Mouse (Mus musculus) 3T3-L1 (cell line): ENCODE data around the gene Immp2l.
A peak's percentile ranks its signal among the peaks of the same experiment; 100 is the strongest.

ENCODE experiments used
- DNase-seq: peaks from one replicate; pipeline ENCODE4 v3.0.0-alpha.2; 2015; ENCODE audit warnings: low read depth, low spot score

Gene Immp2l

GRCm38 (mm10) chr12:41047085-41047766 lies 23.3 kb downstream of the Immp2l start:
- DNase-seq: no peak

- no peak for DNase-seq
Measured at GRCm38 (mm10) chr12:41050945-41051344, 27.1 kb downstream of the Immp2l start.

DNA sequence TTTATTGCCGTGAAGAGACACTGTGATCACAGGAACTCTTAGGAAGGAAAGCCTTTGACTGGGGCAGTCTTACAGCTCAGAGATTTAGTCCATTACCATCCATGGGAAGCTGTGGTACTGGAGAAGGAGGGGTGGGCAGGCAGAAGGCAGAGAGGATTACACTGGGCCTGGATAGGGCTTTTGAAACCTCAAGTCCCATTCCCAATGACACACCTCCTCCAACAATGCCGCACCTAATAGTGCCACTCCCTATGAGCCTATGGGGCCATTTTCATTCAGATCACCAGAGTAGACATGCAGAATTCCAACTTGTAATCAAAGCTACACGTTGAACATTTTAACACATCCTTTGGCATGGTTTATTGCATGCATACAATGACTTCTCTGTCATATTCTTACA lies 29.0 kb downstream of the Immp2l start:
- DNase-seq: no peak

GRCm38 (mm10) chr12:41054006-41054791 lies 30.3 kb downstream of the Immp2l start:
- DNase-seq: no peak

- no peak for DNase-seq
Measured at GRCm38 (mm10) chr12:41055941-41056340, 32.1 kb downstream of the Immp2l start.

- DNase-seq: no peak
Measured at GRCm38 (mm10) chr12:41063281-41063680, 39.4 kb downstream of the Immp2l start.

DNA sequence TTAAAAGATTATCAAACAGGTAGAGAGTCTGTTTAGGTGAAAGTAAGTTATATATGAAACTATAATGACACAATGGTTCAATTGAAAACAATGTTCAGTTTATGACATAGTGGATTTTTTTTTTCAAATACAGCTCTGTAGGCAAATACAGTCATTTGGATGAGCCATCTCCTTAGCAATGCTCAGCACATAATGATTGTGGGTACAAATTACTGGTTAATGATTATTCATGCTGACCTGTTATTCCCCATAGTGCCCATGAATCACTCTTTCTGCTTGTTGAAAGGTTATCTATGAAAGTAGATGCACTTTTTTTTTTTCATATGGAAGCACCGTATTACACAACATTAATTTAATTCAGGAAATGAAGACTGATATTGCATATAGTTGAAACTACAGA lies 58.0 kb downstream of the Immp2l start:
- DNase-seq: no peak

DNA sequence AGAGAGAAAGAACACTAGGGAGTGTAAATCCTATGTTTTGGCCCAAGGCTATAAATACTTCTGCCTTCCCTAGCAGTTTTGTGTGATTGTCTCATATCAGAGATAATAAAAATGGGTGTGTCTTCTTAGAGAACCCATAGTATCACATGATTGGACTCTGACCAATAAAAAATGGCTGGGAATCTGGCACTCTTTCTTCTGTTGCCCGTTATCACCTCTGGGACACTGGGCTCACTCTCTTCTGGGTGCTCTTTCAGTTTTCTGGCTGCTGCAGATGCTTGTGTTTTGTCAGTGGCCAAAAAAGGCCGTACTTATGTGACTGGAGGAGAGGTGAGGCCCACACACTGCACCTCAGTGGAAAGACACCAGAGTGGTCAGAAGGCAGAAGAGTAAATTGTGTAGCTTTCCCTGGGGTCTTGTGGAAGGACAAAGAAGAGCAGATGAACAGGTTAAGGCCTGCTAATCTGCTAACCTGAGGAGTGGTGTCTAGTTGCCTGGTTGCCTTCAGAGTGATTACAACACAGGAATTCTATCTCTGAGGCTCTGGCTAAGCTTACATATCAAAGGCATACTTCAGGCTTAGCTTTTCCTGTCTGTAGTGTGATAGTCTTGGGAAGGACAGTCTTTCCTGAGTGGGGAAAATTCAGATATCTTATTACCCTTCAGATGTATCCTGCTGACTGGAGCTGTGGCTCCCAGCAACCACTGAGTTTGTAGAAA lies 60.6 kb downstream of the Immp2l start:
- DNase-seq: peak; percentile 1

- peak; percentile 67 for DNase-seq
Measured at GRCm38 (mm10) chr12:41089931-41090366, 66.1 kb downstream of the Immp2l start.

DNA sequence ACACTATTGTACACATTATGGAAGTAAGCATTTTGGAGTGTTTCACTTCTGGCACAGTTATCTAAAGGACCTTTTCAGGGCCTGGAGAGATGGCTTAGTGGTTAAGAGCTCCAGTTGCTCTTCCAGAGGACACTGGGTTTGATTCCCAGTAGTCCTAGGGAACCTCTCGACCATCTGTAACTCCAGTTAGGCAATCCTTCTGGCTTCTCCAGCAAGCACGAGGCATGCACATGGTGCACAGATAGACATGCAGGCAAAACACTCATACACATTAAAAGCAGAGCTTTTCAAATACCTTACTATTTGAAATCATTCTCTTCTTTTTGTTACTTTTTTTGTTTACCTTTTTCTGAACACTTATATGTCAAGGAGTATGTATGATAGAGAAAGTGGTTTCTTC lies 66.9 kb downstream of the Immp2l start:
- peak; percentile 19 for DNase-seq

GRCm38 (mm10) chr12:41091316-41091715 lies 67.4 kb downstream of the Immp2l start:
- DNase-seq: no peak

DNA sequence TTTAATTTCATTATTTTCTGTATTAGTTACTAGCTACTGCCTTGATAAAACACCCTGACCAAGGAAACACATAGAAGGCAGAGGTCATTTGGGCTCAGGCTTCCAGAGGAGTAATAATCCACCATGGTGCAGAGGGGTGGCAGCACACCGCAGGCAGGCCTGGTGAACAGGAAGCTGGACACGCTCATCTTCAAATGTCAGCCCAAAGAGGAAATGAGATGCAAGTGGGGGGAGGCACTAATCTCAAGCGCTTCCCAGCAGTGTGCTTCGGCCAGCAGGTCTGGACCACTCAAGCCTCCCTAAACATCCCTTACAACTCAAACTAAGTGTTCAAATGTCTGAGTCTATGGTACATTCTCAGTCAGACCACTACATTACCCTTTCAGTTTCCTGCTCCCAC lies 72.2 kb downstream of the Immp2l start:
- no peak for DNase-seq

DNA sequence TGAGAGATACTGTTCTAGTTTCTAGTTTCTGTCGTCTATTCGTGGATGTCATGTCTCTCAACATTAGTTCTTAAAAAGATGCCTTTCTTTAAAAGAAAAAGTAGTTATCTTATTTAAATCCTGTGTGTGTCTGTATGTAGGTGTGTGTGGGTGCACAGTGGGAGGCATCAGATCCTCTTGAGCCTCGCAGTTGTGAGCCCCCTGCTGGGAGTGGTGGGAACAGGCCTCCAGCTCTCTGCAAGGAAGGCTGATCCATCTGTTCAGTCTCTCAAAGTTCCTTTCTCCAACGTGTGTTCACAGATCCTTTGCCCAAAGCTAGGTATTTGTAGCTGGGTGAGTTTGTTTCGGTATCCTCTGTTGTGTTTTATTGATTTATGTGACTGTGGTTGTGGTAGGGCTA lies 73.5 kb downstream of the Immp2l start:
- peak; percentile 5 for DNase-seq

GRCm38 (mm10) chr12:41109011-41109410 lies 85.1 kb downstream of the Immp2l start:
- DNase-seq: no peak

DNA sequence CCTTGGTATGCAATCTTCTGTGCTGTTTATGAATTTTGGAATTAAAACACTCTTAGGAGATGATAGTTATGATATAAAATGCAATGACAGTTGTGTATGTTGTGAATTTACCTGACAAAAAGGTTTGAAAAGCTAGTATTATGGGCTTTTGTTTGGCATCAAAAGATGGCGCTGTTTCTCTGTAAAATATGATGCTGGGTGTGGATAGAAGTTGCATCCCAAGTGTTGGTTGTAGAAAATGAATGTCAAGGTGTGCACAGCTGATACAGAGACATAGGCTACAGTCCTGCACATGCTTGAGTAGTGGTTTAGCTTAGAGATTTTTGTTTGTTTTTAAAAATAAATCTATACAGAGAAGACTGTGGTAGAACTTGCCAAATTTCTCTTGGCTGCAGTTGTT lies 87.6 kb downstream of the Immp2l start:
- DNase-seq: peak; percentile 26

DNA sequence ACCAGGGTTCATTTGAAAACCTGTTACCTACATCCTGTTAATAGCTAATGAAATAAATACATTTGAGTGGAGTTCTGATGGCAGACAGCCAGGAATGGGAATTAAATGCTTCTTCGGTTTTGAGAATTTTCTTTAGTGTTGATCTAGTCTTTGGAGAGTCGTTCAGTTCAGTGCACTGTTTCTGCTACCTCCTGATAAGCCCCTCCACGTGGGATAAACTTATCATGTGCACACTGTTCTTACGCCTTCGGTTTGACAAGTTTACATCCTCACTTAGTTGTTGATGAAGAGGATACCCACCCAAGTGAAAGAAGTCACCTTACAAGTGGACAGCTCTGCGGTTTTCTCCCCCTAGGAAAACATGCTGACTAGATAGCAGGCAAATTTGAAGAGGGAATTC lies 88.2 kb downstream of the Immp2l start:
- no peak for DNase-seq

- no peak for DNase-seq
Measured at GRCm38 (mm10) chr12:41118358-41118757, 94.5 kb downstream of the Immp2l start.

DNA sequence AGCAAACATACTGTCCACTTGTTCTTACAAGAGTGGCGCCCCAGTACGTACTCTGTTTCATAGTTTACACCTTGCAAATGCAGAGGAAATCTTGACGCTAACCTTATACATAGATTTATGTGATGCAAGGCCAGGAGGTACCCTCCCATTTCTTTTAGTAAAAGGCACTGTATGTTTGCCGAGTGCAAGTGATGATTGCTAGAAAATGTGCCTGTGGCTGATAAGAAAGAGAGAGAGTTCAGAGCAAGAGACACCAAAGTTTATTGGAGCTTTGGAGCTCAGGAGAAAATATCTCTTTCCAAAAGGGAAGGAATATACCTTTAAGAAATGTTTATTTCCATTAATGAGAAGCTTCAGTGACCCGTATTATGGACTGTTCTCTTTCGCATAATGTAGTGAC lies 95.8 kb downstream of the Immp2l start:
- no peak for DNase-seq

DNA sequence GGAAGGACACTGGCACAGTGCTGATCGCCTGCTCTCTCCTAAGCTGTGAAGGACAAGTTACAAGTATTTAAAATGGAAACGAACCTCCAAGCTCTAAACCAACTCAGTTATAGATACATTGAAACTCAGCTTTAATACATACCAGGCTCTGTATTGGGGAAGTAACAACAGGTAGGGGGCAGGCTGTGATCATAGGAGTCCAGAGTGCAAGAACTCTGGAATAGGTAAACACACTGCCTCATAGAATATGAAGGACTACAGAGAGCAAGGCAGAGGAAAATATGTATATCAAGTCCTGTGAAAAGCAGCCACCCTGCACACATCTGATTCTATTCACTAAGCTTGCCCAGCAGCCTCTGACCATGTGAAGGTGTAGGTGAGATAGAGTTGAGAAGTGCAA lies 99.3 kb downstream of the Immp2l start:
- DNase-seq: no peak

- no peak for DNase-seq
Measured at GRCm38 (mm10) chr12:41134885-41135284, 111.0 kb downstream of the Immp2l start.

GRCm38 (mm10) chr12:41159543-41159942 lies 135.7 kb downstream of the Immp2l start:
- no peak for DNase-seq

DNA sequence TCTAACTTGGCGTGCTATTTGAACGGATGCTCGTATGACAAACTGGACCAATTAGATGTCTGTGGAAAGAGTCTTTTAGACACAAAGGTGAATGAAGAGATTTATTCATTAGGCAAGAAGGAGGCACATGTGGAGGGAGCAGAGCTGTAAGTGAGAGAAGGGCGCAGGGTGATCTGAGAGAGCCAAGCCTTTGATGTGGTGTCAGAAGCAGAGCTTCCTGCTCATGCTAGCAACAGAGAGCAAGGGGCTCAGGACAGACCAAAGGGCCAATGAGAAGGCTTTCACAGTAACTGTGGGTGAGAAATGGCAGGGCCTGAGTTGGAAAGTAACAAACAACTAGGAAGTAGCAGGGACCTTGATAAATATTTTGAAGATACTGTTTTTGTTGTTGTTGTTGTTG lies 143.9 kb downstream of the Immp2l start:
- DNase-seq: no peak

DNA sequence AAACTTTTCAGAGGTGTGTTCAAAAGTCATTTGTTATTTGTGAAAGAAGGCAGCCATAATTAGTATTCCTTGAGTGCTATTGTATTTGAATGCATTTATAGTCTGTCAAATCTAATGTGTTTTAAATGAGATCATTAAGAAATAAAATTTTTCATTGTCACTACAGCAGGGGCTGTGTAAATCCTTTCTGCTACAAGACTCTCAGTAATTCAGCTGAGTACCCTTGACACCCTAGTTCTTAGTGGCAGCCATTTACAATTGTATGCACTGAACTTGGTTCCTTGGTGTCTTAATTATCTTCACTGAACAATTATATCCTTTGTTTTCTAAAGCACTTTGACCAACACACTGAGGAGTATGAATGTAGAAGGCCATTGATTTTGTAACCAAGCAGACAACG lies 146.2 kb downstream of the Immp2l start:
- no peak for DNase-seq
